Mouse (Mus musculus) erythroblast, embryonic 14.5 days (primary cell): ENCODE data around the gene Nmb. TPM values are rescaled to one million over a fixed set of nuclear protein-coding genes. Genes with fewer than 3 reads are reported as not detected.

Source experiments
- H3K27me3 ChIP-seq: 2 replicates; pipeline ENCODE4 v1.6.1; 2012; ENCODE audit warnings: inconsistent platforms; ENCODE audit not compliant: control insufficient read depth
- H3K36me3 ChIP-seq: 2 replicates; pipeline ENCODE4 v1.6.1; 2012; ENCODE audit warnings: mild to moderate bottlenecking, inconsistent platforms; ENCODE audit not compliant: control insufficient read depth
- H3K4me1 ChIP-seq: 2 replicates; pipeline ENCODE4 v1.6.1; 2012; ENCODE audit warnings: inconsistent platforms; ENCODE audit not compliant: control insufficient read depth
- H3K4me3 ChIP-seq: replicated peaks from 2 replicates; pipeline ENCODE3; 2012; ENCODE audit warnings: moderate library complexity, mild to moderate bottlenecking, inconsistent platforms
- H3K9me3 ChIP-seq: 2 replicates; pipeline ENCODE4 v1.6.1; 2012; ENCODE audit warnings: low read length, inconsistent platforms, mixed read lengths; ENCODE audit not compliant: control insufficient read depth
- GATA1 ChIP-seq: IDR thresholded peaks from 2 replicates; pipeline ENCODE4 v1.6.1; 2012; ENCODE audit warnings: low read length, inconsistent platforms, mixed read lengths
- TAL1 ChIP-seq: IDR thresholded peaks from 3 replicates; pipeline ENCODE4 v1.6.1; 2012; ENCODE audit warnings: low read length, inconsistent platforms, mixed read lengths
- polyA plus RNA-seq: library from polyadenylated mRNA; stranded (reverse); fragments of >175 nt; gene quantifications from 2 replicates; pipeline ENCODE4 v1.2.3, GENCODE M21; 2012

Gene Nmb
- polyA plus RNA-seq, 1 experiment: not detected

DNA sequence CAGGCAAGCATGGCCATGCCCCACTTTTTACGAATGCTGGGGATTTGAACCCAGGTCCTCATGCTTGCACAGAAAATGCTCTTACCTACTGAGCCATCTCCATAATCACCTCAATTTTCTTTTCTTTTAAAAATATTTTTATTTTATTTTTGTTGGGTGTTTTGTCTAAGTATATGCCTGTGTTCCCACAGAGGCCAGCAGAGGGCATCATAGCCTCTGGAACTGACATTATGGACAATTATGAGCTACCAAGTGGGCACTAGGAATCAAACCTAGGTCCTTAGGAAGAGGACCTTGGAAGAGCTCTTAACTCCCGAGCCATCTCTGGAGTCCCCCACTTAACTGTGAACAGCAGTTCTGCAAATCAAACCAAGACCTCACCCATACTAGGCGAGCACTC, 51.7 kb downstream of the Nmb start:
- no peak for TF ChIP-seq TAL1
- no peak for TF ChIP-seq GATA1
- no peaks in the 10 kb centered on the region; the same call in 1 of the 2 replicates for H3K4me1 ChIP-seq
- peaks cover 5% of the 10 kb centered on the region for H3K9me3 ChIP-seq
- H3K27me3 ChIP-seq: no peaks in the 10 kb centered on the region
- no peaks in the 10 kb centered on the region for H3K36me3 ChIP-seq
- H3K4me3 ChIP-seq: no peak overlapping the region

Other genes starting within 250 kb of the Nmb start
- gene Crtc3, start 216.2 kb downstream of the Nmb start, polyA plus RNA-seq: 0.72 and 0.78 TPM in 2 replicates
- gene Iqgap1, start 79.1 kb downstream of the Nmb start, polyA plus RNA-seq: 0.11 and 0.15 TPM in 2 replicates
- 0.02 and 0.03 TPM in 2 replicates for gene Zscan2, start 44.2 kb downstream of the Nmb start, polyA plus RNA-seq
- gene Wdr73, start 3.8 kb downstream of the Nmb start, polyA plus RNA-seq: 0.39 and 0.69 TPM in 2 replicates
- 0.23 and 0.24 TPM in 2 replicates for gene Sec11a, start 42.7 kb upstream of the Nmb start, polyA plus RNA-seq
- gene Zfp592, start 88.6 kb upstream of the Nmb start, polyA plus RNA-seq: 4.9 and 5.2 TPM in 2 replicates
- gene Alpk3, start 152.5 kb upstream of the Nmb start, polyA plus RNA-seq: 0.01 TPM in 1 of 2 replicates, not detected in the other
- gene Slc28a1, start 209.7 kb upstream of the Nmb start, polyA plus RNA-seq: not detected in 2 replicates